Mouse (Mus musculus) spleen, embryonic (tissue): ENCODE measurements around the gene Il11ra1.
"Not testable (repeated sequence)": the region's sequence is repeated elsewhere in the genome, so short reads cannot be mapped to it uniquely, and the experiment has no call there.

ENCODE experiments used
- CTCF ChIA-PET: fragments of 350-600 bp; sonication (Branson Sonifier 250); formaldehyde crosslinking; loops from one replicate; lab custom pipeline; 2022; lab: Charles Lee

Il11ra1 gene

GRCm38 (mm10) chr4:41679291-41679690 is 20.5 kb upstream of the Il11ra1 start:
- CTCF ChIA-PET = no interaction called here

- CTCF ChIA-PET = no interaction called here
These were observed 18.6 kb upstream of the Il11ra1 start for GRCm38 (mm10) chr4:41681176-41681575.

- CTCF ChIA-PET = no interaction called here
These were observed 17.8 kb upstream of the Il11ra1 start for GRCm38 (mm10) chr4:41681947-41682346.

- CTCF ChIA-PET = no interaction called here
These were observed 17.0 kb upstream of the Il11ra1 start for GRCm38 (mm10) chr4:41682789-41683188.

GRCm38 (mm10) chr4:41683303-41683702 is 16.5 kb upstream of the Il11ra1 start:
- CTCF ChIA-PET = not testable (repeated sequence)

- CTCF ChIA-PET = not testable (repeated sequence)
These were observed 15.5 kb upstream of the Il11ra1 start for GRCm38 (mm10) chr4:41684131-41684930.

- CTCF ChIA-PET = not testable (repeated sequence)
These were observed 14.8 kb upstream of the Il11ra1 start for GRCm38 (mm10) chr4:41684931-41685453.

GRCm38 (mm10) chr4:41685882-41686492 is 13.8 kb upstream of the Il11ra1 start:
- CTCF ChIA-PET = not testable (repeated sequence)

GRCm38 (mm10) chr4:41688562-41688961 is 11.2 kb upstream of the Il11ra1 start:
- CTCF ChIA-PET = not testable (repeated sequence)

- CTCF ChIA-PET = not testable (repeated sequence)
These were observed 9.8 kb upstream of the Il11ra1 start for GRCm38 (mm10) chr4:41690014-41690413.

- CTCF ChIA-PET = not testable (repeated sequence)
These were observed 6.3 kb upstream of the Il11ra1 start for GRCm38 (mm10) chr4:41693511-41693910.

- CTCF ChIA-PET = not testable (repeated sequence)
These were observed 4.0 kb upstream of the Il11ra1 start for GRCm38 (mm10) chr4:41695800-41696199.

- CTCF ChIA-PET = not testable (repeated sequence)
These were observed 3.3 kb upstream of the Il11ra1 start for GRCm38 (mm10) chr4:41696452-41696851.

- CTCF ChIA-PET = not testable (repeated sequence)
These were observed 2.6 kb upstream of the Il11ra1 start, which contains the start of gene Cntfr for GRCm38 (mm10) chr4:41696930-41697841. TSS of gene Cntfr (minus strand) at chr4:41697089.

GRCm38 (mm10) chr4:41698421-41699016 is 1.3 kb upstream of the Il11ra1 start:
- CTCF ChIA-PET = not testable (repeated sequence)

GRCm38 (mm10) chr4:41700224-41700623 is 435 bp downstream of the Il11ra1 start:
- CTCF ChIA-PET = not testable (repeated sequence)

GRCm38 (mm10) chr4:41702226-41702625 is 2.4 kb downstream of the Il11ra1 start:
- CTCF ChIA-PET = not testable (repeated sequence)

- CTCF ChIA-PET = no interaction called here
These were observed 4.9 kb downstream of the Il11ra1 start for GRCm38 (mm10) chr4:41704651-41705050.

- CTCF ChIA-PET = no interaction called here
These were observed 6.3 kb downstream of the Il11ra1 start for GRCm38 (mm10) chr4:41705922-41706754.

GRCm38 (mm10) chr4:41707011-41707535 is 7.3 kb downstream of the Il11ra1 start:
- CTCF ChIA-PET = interaction anchor here (0.8 kb wide), 1 partner anchor 93 kb away, joined by 3 read pairs; no protein-coding TSS in a partner anchor
